Mouse (Mus musculus) stomach, embryonic 15.5 days (tissue): ENCODE results near the gene Sept8. TPM values are rescaled to one million over a fixed set of nuclear protein-coding genes. Genes with fewer than 3 reads are reported as not detected.
A peak's percentile ranks its signal among the peaks of the same experiment; 100 is the strongest.
"Not testable (repeated sequence)": the region's sequence is repeated elsewhere in the genome, so short reads cannot be mapped to it uniquely, and the experiment has no call there.

ENCODE experiments used
- ATAC-seq: fragments of 200-750 bp; cut with Nextera tagmentation; 2 replicates; pipeline ENCODE4 v1.8.0; 2017; ENCODE audit warnings: low read depth, moderate number of reproducible peaks, moderate TSS enrichment; ENCODE audit not compliant: insufficient read depth, low FRiP score
- H3K27ac ChIP-seq: fragments of 300-500 bp; sonication (generic); 2 replicates; pipeline ENCODE4 v1.5.1; 2015; ENCODE audit warnings: mild to moderate bottlenecking, inconsistent platforms
- H3K27me3 ChIP-seq: fragments of 300-500 bp; sonication (generic); replicated peaks from 2 replicates; pipeline ENCODE4 v1.6.1; 2015; ENCODE audit warnings: inconsistent platforms
- H3K36me3 ChIP-seq: fragments of 300-500 bp; sonication (generic); 2 replicates; pipeline ENCODE4 v1.6.1; 2015; ENCODE audit warnings: inconsistent platforms
- H3K4me1 ChIP-seq: fragments of 300-500 bp; sonication (generic); 2 replicates; pipeline ENCODE4 v1.6.1; 2015; ENCODE audit warnings: inconsistent platforms
- H3K4me2 ChIP-seq: fragments of 300-500 bp; sonication (generic); 2 replicates; pipeline ENCODE4 v1.6.1; 2015; ENCODE audit warnings: mild to moderate bottlenecking, inconsistent platforms
- H3K4me3 ChIP-seq: fragments of 300-500 bp; sonication (generic); replicated peaks from 2 replicates; pipeline ENCODE4 v1.5.1; 2015; ENCODE audit warnings: inconsistent platforms
- H3K9ac ChIP-seq: fragments of 300-500 bp; sonication (generic); 2 replicates; pipeline ENCODE4 v1.6.1; 2015; ENCODE audit warnings: inconsistent platforms
- H3K9me3 ChIP-seq: fragments of 300-500 bp; sonication (generic); 2 replicates; pipeline ENCODE4 v1.6.1; 2016; ENCODE audit warnings: inconsistent platforms
- WGBS: fragments of 180-500 bp; shearing (Covaris S2); methylation state at CpG from one replicate; pipeline ENCODE4 v1.1.7; 2015; 5-methylcytosine and 5-hydroxymethylcytosine counted together
- polyA plus RNA-seq: library from polyadenylated mRNA; unstranded; fragments of >200 nt; fragmentation: Nextera tagmentation; extraction: Ambion mirVana; gene quantifications from 2 replicates; pipeline ENCODE4 v1.2.1, GENCODE M21; 2015

Gene Sept8
- polyA plus RNA-seq, 1 experiment from 2014 or later = 25.3 TPM

DNA sequence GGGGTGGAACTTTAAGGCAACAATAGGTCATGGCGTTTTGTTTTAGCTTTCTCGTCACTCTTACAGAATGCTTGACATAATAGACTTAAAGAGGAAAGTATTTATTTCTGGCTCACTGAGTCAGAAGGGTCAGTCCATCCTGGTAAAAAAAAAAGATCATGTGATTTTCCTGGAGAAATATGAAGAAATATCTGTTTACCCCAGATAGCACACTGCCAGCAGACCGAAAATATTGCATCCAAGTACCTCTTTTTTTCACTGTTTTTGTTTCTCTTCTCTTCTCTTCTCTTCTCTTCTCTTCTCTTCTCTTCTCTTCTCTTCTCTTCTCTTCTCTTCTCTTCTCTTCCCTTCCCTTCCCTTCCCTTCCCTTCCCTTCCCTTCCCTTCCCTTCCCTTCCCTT lies 40.9 kb downstream of the Sept8 start:
- not testable (repeated sequence) for H3K36me3 ChIP-seq, H3K27me3 ChIP-seq, H3K9me3 ChIP-seq, H3K4me3 ChIP-seq, H3K4me2 ChIP-seq, H3K4me1 ChIP-seq, H3K9ac ChIP-seq, ATAC-seq, H3K27ac ChIP-seq
- 78% methylated on average over 1 of the region's 3 CpGs for WGBS

DNA sequence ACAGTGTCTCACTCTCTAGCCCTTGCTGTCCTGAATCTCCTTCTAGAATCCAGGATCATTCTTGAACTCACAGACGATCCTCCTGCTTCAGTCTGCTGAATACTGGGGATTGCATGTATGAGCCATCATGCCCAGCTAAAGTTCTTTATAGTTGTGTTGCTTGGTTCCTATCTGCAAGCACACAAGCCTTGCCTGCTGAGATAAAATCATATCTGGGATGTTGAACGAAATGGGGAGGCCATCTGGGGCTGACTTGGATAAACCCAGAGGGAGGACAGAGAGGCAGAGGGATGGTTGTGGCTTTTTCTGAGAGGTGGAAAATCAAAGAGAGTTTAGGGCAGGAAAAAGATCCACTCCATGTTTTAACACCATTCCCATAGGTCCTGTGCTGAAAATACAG lies 42.9 kb downstream of the Sept8 start:
- no peak for ATAC-seq
- Histone ChIP-seq H3K4me3 (no peak overlapping the region), H3K36me3 (no peaks in the 10 kb centered on the region), H3K27ac (no peak overlapping the region), H3K9ac (no peak overlapping the region), H3K4me2 (no peak overlapping the region), H3K9me3 (no peaks in the 10 kb centered on the region), H3K27me3 (no peaks in the 10 kb centered on the region), H3K4me1 (no peaks in the 10 kb centered on the region)
- WGBS = 66% methylated on average over 2 of the region's 2 CpGs

DNA sequence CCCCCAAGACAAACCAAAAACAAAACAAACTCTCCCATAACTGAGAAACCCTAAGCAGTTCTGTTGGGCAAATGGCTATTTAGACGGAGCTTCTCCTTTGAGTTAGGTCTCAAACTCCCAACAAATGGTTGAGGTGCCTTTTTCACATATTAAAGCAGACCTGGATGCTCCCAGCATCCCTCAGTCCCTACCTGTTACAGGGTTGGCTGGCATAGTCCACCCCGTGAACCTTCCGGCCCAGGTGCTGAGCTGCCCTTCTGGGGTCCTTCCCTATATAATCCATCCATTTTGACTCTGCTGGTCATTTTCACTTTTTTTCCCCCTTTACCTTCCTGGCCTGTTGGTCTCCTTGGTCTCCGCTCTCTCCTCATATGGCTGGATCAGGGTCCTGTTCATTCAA lies 47.6 kb downstream of the Sept8 start:
- H3K27me3 ChIP-seq = no peaks in the 10 kb centered on the region
- WGBS = 83% methylated on average over 4 of the region's 4 CpGs
- H3K36me3 ChIP-seq = no peaks in the 10 kb centered on the region
- peak overlapping the region; percentile 72 for H3K4me2 ChIP-seq
- ATAC-seq = no peak; the same call in 1 of the 2 replicates
- H3K27ac ChIP-seq = no peak overlapping the region
- no peak overlapping the region for H3K9ac ChIP-seq
- H3K9me3 ChIP-seq = no peaks in the 10 kb centered on the region
- H3K4me3 ChIP-seq = peak overlapping the region; percentile 93
- no peaks in the 10 kb centered on the region for H3K4me1 ChIP-seq

DNA sequence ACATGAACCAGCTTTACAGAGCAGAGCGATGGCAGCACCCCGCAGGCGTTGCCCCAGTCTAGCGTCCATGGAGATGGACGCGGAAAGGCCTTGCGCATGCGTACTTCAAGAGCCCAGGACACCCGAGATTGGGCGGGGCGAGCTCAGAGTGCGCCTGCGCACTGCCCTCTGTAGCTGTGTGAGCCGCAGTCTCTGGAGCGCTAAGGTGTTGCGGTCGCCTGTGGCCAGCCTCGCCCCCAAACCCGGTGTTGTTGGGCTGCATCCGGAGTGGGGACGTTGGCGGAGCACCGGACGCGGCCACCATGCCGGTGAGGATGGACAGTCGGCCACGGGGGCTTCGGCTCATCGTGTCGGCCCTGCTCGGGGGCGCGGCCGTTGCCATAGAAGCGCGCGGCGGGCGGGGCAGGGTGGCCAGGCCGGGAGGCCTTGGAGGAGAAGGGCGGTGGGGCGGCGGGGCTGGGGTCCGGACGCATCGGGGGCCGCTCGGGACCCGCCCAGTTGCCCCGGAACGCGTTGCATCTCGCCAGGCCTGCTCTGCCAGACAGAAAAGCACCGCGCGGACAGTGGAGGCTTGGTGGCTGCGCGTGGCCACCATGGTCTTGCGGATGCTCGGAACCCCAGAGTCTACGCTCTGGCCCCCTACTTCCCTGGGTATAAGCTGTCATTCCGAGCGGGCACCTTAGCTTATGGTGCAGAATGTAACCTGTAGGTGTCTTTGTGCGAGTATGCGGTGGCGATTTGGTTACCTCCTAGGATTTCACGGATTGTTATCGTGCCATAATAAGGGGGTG lies 48.4 kb downstream of the Sept8 start, which contains the start of gene Kif3a:
Gene Kif3a, plus strand, starts transcription at position 156 of the 791 bp plus-strand sequence.
- WGBS = under 1% methylated on average over 69 of the region's 69 CpGs
- H3K4me3 ChIP-seq = peak within 1 kb of the TSS; percentile 93
- ATAC-seq = peak; percentile 98
- no peaks in the 10 kb centered on the region for H3K36me3 ChIP-seq
- H3K27ac ChIP-seq = 0 out of 2 replicates have a peak within 1 kb of the TSS, but pooled peaks have one; percentile 57
- peak within 1 kb of the TSS; percentile 72 for H3K4me2 ChIP-seq
- no peaks in the 10 kb centered on the region for H3K4me1 ChIP-seq
- no peaks in the 10 kb centered on the region for H3K27me3 ChIP-seq
- no peaks in the 10 kb centered on the region for H3K9me3 ChIP-seq
- peak within 1 kb of the TSS; percentile 85 for H3K9ac ChIP-seq

DNA sequence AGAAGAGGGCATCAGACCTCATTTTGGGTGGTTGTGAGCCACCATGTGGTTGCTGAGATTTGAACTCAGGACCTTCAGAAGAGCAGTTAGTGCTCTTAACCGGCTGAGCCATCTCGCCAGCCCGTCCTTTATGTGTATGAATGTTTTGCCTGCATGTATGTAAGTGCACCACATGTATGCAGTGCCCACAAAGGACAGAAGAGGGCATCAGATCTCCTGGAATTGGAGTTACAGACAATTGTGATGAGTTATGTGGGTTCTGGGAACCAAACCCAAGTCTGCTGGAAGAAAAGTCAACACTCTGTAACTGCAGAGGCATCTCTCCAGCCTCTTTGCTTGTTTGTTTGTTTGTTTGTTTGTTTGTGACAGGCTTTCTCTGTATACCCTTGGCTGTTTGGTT lies 61.5 kb downstream of the Sept8 start:
- H3K4me2 ChIP-seq = no peak overlapping the region
- H3K4me1 ChIP-seq = no peaks in the 10 kb centered on the region
- ATAC-seq = no peak
- H3K27ac ChIP-seq = no peak overlapping the region
- no peak overlapping the region for H3K9ac ChIP-seq
- no peaks in the 10 kb centered on the region for H3K9me3 ChIP-seq
- H3K4me3 ChIP-seq = no peak overlapping the region
- peaks cover 20% of the 10 kb centered on the region; the same call in 1 of the 2 replicates for H3K36me3 ChIP-seq
- no peaks in the 10 kb centered on the region for H3K27me3 ChIP-seq
- 99% methylated on average over 3 of the region's 3 CpGs for WGBS

DNA sequence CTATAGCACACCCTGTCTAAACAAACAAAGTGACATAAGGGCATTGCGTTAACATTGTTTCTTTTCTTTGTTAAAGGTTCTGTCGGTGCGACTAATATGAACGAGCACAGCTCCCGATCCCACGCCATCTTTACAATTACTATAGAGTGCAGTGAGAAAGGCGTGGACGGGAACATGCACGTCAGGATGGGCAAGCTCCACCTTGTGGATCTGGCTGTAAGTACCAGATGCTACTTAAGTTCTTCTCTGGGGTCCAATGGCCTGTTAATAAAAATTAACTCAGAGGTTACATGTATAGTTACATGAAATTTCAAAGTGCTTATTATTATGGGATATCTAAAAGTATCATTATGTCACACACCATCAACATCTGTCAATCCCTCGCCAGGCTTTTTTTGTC lies 64.1 kb downstream of the Sept8 start:
- Histone ChIP-seq H3K9ac (no peak overlapping the region; the same call in 1 of the 2 replicates), H3K36me3 (peaks cover 20% of the 10 kb centered on the region; the same call in 1 of the 2 replicates), H3K4me2 (no peak overlapping the region), H3K9me3 (no peaks in the 10 kb centered on the region), H3K4me1 (no peaks in the 10 kb centered on the region), H3K4me3 (no peak overlapping the region), H3K27me3 (no peaks in the 10 kb centered on the region), H3K27ac (no peak overlapping the region)
- WGBS = 73% methylated on average over 10 of the region's 10 CpGs
- ATAC-seq = no peak

DNA sequence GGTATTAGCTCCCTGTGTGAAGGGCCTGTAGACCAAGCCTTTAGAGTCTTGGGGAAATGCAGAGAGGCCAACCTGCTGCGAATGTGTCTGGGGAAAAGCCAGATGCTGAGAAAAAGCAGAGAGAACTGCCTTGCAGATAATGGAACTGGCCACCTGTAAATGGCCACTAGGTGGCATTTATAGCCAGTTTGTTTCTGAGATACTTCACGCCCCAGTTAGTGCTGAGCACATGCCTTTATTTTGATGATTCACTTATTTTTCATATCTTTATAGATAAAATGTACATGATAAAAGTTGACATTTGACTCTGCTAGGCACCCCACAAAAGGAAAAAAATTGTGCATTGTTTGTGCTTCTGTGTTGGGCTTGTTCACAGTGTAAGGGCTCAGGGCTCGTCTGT lies 65.8 kb downstream of the Sept8 start:
- H3K9ac ChIP-seq = no peak overlapping the region
- no peaks in the 10 kb centered on the region for H3K4me1 ChIP-seq
- no peak overlapping the region for H3K4me2 ChIP-seq
- no peak overlapping the region for H3K4me3 ChIP-seq
- H3K9me3 ChIP-seq = no peaks in the 10 kb centered on the region
- 53% methylated on average over 3 of the region's 3 CpGs for WGBS
- no peaks in the 10 kb centered on the region for H3K27me3 ChIP-seq
- peaks cover 16% of the 10 kb centered on the region; the same call in 1 of the 2 replicates for H3K36me3 ChIP-seq
- no peak for ATAC-seq
- no peak overlapping the region for H3K27ac ChIP-seq

DNA sequence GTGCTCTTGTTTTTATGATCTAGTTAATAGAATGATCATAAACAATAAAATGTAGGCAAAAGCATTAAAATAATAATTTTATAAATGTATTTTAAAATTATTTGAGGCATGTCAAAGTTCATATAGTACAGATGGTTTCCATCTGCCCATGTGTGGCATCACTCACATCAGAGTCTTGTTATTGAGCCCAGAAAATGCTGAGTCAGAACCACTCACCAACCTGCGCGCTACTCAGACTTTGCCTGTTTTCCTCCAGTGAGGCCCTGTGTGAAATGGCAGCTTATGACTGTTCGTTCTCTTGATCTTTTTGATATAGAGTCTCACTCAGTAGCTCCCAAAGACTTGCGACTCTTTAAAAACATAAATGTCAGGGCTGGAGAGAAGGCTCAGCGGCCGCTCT lies 66.5 kb downstream of the Sept8 start:
- Histone ChIP-seq H3K27me3 (no peaks in the 10 kb centered on the region), H3K9me3 (no peaks in the 10 kb centered on the region), H3K4me1 (no peaks in the 10 kb centered on the region), H3K36me3 (peaks cover 12% of the 10 kb centered on the region; the same call in 1 of the 2 replicates), H3K4me2 (no peak overlapping the region), H3K4me3 (no peak overlapping the region), H3K27ac (no peak overlapping the region), H3K9ac (no peak overlapping the region)
- no peak for ATAC-seq
- WGBS = 94% methylated on average over 6 of the region's 6 CpGs

DNA sequence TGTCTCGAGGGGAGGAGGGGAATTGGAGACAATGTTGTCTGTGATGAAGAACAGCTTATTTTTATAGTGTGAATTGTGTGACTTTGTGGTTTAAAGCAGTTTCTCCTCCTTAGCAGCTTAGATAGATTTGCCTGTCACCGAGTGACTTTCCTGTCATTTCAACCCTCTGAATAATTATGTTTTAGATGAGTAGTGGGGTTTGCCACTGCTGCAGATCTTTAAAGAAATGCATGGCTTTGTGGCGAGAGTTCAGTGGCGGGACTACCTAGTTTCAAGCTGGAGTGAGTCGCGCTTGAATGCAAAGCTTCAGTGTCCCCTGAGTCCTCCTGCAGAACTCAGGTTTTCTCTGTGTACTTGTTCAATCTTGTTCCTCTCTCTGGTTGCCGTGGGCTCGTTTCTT lies 69.2 kb downstream of the Sept8 start:
- no peak for ATAC-seq
- no peaks in the 10 kb centered on the region for H3K27me3 ChIP-seq
- H3K4me2 ChIP-seq = no peak overlapping the region
- H3K4me1 ChIP-seq = no peaks in the 10 kb centered on the region
- 79% methylated on average over 8 of the region's 8 CpGs for WGBS
- H3K4me3 ChIP-seq = no peak overlapping the region
- no peak overlapping the region for H3K9ac ChIP-seq
- peaks cover 9% of the 10 kb centered on the region; the same call in 1 of the 2 replicates for H3K36me3 ChIP-seq
- H3K9me3 ChIP-seq = no peaks in the 10 kb centered on the region
- H3K27ac ChIP-seq = no peak overlapping the region

DNA sequence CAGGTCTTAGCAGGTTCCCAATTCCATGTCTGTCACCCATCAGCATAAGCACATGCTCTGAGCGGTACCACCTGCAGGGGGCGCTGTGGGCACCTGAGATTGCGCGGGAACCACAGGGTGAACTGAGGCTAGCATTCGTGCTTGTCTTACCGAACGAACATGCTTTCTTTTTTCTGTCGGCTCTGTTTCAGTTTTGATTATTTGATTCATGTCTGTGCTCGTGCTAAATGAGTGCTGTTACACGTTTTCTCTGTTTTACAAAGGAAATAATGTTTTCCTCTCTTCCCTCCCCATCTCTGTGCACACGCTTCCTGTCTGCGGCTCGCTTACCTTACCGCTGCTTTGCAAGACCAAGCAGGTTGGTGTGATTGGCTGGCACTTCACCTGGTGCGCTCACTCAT lies 71.3 kb downstream of the Sept8 start:
- Histone ChIP-seq H3K9ac (no peak overlapping the region), H3K27me3 (no peaks in the 10 kb centered on the region), H3K9me3 (no peaks in the 10 kb centered on the region), H3K4me2 (no peak overlapping the region), H3K27ac (no peak overlapping the region), H3K4me1 (no peaks in the 10 kb centered on the region), H3K36me3 (peaks cover 9% of the 10 kb centered on the region), H3K4me3 (no peak overlapping the region)
- WGBS = 45% methylated on average over 15 of the region's 15 CpGs
- ATAC-seq = no peak

DNA sequence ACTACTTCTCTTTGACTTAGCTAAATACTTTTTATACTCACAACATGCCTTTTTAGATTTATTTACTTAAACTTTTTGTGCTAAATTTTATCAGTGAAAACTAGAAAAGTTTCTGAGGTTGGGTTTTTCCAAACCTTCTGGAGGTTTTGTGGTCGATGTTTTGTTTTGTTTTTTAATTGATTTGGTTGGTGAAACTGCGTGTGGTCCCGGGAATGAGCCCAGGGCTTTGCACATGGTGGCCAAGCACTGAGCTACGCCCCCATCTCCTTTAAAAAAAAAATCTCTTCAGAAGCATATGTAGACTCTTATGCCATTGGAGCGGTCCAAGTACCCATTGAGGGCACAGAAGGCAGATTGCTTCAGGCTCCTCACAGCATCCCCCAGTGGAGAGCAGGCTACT lies 72.1 kb downstream of the Sept8 start:
- peaks cover 9% of the 10 kb centered on the region for H3K36me3 ChIP-seq

More for the DNA sequence above, 72.1 kb downstream of the Sept8 start:
- Histone ChIP-seq H3K27me3 (no peaks in the 10 kb centered on the region), H3K4me2 (no peak overlapping the region), H3K9ac (no peak overlapping the region), H3K9me3 (no peaks in the 10 kb centered on the region), H3K4me3 (no peak overlapping the region), H3K27ac (no peak overlapping the region), H3K4me1 (no peaks in the 10 kb centered on the region)
- ATAC-seq = no peak
- 87% methylated on average over 5 of the region's 5 CpGs for WGBS
